Mouse (Mus musculus) cerebral cortex, adult 2 months (tissue): ENCODE results near the gene Gm26992.

ENCODE experiments used
- WGBS: fragments of 180-500 bp; shearing (Covaris S2); methylation state at CpG from one replicate; pipeline ENCODE4 v1.1.7; 2018; 5-methylcytosine and 5-hydroxymethylcytosine counted together

Gene Gm26992

DNA sequence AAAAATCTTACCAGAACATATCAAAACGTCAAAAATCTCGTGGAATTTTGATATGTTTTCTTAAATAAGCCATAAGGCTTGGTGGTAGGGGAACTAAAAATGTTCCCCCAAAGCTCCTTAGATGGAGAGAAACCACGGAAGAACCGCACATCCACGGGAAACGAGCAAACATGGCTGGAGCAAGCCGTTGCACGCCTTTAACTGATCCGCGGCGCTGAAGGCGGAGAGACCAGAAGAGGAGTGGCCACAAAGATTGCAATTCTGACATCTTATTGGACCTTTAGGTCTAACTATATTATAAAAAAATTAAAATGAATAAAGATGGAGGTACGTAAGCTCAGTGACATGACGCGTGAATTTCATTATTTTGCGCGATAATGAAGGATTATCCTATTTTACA lies 61.2 kb downstream of the Gm26992 start:
- 90% methylated on average over 17 of the region's 17 CpGs for WGBS

DNA sequence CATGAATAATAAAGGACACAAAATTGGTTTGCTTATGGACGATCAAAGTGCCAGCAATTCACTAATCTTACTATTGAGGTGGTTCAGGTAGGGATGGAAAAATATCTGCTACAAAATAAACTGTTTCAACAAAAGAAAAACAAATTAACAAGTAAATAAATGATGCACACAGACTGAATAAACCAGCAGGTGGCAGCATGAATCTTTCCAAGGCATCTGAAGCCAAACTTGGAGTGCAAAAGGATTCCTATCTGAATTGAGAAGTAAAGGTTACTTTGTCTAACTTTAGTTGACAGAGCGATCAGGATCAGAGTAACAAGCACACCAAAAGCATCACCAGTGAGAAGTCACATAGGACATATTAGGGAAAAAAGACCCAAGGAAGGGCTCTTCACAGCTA lies 62.2 kb downstream of the Gm26992 start:
- 12% methylated on average over 2 of the region's 2 CpGs for WGBS

DNA sequence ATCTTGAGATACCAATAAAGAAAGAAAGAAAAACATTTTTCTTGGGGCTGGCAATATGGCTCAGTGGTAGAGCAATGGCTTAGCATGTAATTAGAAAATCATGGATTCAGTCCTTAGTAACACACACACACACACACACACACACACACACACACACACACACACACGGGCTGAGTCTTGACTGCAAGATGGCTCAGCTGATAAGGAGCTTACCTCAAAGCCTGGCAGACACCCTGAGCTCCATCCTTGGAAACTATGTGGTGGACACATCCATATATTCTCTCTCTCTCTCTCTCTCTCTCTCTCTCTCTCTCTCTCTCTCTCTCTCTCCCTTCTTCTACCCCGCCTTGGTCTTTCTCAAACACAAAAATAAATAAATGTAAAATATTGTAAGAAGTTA lies 69.0 kb downstream of the Gm26992 start:
- 84% methylated on average over 2 of the region's 2 CpGs for WGBS

DNA sequence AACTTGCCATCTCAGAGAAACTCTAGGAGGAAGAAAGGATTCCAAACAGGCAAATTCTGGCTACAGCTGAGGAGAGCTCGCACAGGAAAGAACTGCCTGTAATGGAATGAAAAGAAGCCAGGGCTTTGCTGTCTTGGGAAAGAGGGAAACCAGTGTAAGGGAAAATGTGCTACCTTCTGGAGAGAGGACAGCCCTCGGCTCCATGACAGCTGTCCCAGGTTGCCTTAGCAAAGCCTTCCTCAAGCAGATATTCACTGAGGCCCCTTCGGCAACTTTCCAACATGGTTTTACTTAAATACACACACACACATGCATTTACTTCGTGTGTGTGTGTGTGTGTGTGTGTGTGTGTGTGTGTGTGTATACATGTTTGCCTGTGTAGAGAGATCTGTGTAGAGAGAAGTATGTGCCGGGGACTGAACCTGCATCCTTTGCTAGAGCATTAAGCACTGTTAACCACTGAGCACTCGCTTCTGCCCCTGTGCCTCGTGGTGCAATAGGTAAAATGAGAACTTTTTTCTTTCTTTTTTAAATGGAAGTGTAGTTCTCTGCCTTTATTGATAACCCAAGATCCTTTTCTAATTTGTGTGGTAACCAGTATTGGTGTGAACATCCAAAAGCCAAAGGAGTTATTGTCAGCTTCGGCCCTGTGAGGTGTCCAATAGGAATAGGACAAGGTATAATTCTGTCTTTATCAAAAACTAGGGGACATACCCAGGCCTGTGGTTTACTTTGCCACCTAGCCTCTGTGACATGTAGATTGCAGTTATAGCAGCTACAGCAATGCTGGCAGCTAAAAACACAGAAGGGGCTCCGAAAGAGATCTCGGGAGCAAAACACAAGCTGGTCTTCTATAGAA lies 70.8 kb downstream of the Gm26992 start:
- WGBS = 23% methylated on average over 10 of the region's 10 CpGs

DNA sequence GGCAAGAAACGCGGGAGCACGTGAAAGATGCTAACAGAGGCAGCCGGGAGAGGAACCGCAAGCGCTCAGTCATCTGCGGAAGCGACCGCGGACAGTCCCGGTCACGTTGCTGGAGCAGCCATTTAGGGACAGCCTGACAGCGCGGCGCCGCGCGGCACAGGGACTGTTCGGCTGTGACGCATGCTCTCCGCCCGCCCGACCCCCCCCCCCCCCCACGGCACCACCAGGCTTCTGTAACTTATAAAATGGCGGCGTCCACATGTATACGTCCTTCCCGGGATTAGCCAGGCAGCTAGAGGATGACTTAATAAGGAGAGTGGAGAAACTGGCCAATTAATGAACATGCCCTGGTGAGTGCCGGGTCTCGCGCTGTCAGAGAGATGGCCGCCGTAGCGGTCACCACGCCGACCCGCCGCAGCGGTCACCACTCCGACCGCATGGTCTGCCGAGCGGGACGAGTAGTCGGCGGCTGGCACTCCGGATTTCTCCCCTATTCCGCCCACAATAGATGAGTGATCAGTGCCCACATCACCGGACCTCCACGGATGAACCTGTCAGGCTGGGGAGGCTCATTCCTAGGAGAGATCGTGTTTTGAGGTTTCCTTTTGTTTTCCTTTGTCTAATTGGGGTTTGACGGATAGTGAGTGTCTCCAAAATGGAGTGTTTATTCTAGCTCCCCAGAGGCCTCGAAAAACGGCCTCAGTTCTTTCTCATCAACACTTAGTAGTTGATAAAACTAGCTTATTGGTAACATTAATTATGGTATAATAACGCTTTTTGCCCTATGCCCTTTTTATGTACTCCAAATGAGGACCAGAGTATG lies 71.8 kb downstream of the Gm26992 start:
- under 1% methylated on average over 33 of the region's 55 CpGs for WGBS

DNA sequence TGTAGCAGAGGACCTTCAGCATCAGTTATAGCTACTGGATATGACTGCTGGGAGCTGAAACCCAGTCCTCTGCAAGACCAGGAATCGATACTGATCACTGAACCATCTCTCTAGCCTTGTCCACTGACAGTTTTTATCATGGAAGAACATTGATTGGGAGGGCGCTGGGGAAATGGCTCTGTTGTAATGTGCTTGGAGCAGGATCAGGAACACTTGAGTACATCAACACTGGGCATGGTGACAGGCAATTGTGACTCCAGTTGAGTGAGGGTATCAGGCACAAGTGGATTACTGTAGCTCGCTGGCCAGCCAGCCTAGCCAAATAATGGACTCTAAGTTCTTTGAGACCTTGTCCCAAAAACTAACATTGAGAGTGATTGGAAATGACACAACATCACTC lies 77.6 kb downstream of the Gm26992 start:
- WGBS = 70% methylated on average over 3 of the region's 3 CpGs

DNA sequence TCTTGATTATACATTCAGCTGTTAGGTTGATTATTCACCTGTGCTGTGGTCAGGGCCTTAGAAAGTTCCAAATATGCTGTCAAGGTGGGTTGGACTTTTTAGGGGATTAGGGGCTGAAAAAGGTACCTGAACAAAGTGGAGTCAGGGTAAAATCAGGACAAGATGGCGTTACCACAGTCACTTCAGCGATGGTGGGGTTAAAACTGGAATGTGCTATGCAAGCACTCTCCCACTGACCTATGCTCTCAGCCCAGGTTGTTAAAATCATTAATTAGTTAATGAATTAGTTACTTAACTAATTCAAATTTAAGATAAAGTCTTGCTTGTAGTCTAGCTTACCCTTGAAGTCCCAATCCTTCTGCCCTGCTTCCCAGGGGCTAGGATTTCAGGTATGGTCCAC lies 78.3 kb downstream of the Gm26992 start:
- WGBS = 95% methylated on average over 2 of the region's 2 CpGs

DNA sequence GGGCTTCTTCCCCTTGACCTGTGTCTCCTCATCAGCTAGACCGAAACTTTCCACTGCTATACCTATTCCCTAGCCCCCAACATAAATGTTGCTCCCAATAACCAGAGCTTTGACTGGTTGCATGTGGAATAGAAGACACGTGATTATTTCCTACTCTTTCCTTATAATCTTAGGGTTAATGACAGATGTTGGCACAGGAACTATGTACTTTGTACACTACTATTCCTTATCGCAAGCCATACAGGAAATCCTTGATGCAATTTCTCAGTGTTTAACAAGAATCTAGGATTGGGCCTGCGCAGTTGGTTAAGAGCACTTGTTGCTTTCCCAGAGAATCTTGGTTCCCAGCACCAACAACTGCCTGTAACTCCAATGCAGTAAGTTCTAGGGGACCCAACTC lies 86.4 kb downstream of the Gm26992 start:
- 87% methylated on average over 4 of the region's 4 CpGs for WGBS

DNA sequence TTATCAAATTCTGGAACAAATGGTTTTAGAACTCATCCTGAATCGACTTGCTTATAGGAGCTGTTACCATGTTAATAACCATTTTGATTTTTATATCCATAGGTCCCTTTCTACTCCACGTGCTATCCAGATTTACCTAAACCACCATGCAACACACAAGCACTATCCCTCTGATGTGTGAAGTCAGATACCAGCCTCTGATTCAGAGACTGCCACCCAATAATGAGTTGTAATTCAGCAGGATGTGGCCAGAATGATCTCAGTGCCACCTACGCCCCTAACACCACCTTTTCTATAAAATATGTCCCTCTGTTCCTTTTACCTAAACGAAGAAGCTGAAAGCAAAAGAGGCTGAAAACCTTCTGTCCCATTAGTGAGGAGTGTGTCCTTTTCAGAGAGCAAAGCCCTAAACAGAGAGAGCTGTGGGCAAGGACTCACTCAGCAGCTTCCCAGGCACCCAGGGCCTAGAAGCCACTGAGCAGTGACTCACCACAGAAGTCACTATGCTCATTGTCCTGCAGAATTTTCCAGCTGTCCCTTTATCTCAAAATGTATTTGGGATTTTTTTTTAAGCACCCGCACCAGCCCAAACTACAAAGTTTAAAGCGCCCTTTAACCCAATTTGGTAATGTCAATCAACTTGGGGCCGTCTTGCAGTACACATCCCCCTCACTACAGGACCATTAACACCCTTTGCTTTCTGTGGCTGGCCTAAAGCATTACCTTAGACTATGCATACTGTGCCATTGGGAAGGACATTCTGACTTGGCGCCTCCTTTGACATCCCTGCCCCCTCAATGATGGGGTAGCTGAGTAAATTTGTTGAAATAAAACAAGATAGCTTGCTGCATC lies 87.6 kb downstream of the Gm26992 start:
- WGBS = 86% methylated on average over 8 of the region's 8 CpGs

DNA sequence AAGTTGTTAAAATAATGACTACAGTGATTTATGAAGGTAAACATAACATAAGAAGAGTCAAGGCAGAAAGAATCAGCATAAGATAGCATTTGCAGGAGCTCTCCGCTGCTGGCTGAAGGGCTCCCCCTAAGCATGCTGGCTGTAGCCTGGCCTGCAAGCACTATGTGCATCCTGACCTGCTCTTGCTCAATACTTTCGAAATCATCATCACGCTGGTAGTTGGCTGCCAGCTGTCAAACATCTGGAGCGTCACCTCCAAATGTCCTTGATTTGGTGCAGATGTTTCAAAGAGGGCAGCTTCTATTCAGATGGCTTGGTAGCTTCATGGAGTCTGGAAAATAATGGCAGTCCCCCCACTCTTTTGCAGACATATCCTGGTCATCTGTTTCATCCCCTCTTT lies 93.0 kb downstream of the Gm26992 start:
- 84% methylated on average over 4 of the region's 4 CpGs for WGBS

DNA sequence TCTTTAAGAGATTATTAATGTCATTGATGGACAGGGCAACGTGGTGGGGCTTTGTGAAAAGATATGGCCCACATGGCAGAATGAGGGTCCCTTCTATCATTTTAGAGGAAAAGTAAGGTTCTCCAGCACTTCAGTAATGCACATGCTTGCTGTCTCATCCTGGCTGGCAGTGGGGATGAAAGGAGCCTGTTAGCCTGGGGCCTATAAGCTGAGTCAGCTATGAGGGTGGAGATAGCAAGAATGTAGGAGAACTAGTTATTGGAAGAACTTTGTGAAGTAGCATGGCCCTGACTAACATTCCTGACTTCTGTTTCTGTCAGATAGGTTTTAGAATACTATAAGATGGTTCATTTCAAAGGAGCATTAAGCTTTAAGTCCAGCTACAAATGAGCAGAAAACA lies 93.5 kb downstream of the Gm26992 start:
- 80% methylated on average over 1 of the region's 1 CpGs for WGBS

DNA sequence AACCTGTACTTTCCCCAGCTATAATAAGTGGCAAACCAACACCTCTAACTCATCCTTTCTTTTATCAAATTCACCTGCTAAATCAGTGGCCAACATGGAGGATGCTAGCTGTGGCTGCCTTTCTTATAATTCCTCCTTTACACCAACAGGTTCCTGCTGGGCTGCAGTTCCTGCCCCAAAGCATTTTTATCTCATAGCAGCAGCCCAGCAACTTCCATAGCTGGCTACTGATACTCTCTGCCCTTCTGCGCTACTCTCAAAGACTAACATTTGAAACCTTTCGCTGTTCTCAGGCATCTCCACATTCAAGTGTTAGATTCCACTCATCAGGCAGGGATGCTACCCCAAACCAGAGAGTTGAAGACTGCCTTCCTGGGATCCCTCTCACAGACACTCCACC lies 97.0 kb downstream of the Gm26992 start:
- WGBS = 100% methylated on average over 2 of the region's 2 CpGs

DNA sequence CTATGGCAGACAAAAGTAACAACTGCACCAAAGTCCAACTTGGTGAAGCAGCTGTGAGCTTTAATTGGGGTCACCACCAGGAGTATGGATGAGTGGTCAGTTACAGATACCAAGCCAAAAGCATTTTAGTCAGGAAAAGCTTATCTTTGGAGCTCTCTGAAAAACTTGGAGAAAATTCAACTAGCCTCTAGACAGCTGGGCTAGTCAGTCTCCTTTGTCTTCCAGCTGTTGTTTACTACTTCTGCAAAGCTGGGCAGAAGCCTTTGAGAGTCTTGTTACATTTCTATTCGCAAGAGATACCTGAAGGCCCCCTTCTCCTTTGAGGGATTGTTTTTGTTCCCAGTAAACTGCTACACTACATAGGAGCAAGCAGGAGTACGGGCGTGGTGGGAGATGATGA lies 97.7 kb downstream of the Gm26992 start:
- WGBS = 88% methylated on average over 3 of the region's 3 CpGs

DNA sequence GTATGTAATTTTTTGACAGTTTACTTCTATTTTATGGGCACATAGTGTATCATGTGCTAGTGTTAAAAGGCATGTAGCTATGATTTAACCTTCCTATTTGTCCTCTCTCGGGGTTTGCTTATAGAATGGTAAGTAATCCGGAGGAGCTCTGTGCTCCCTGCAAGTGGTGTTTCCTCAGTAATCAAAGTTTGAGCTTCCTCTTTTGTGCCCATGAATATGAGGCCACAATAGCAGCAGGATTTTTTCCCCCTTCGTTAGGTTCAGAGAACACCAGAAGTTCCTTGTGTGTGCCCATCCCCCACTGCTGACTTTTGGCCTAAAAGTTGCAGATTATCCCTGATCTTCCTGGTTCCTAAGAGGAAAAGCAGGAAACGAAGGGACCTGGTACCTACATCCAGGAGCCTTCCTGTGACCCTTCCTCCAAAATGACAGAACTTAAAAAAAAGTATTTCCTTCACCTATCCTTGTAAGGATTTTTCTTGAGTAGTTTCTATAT lies 99.5 kb downstream of the Gm26992 start:
- 75% methylated on average over 4 of the region's 4 CpGs for WGBS

DNA sequence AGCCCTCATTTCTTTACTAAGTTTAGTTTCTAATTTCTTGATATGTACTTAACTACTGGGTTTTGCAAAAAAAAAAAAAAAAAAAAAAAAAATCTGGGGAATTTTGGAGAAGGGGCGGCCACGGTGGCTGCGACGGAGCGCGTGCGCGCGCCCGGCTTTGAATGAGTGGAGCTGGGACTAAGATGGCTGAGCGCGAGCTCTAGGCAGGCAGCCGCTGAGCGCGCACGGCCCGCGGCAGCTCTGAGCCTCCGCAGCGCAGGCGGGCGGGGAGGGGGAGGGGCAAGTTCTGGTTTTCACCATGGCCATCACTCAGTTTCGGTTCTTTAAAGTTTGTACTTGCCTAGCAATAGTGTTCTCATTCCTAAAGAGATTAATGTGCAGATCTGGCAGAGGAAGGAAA lies 107.4 kb downstream of the Gm26992 start:
- WGBS = under 1% methylated on average over 23 of the region's 23 CpGs
